ENCODE assay signal across 14 mouse cellular contexts in the genomic region with DNA sequence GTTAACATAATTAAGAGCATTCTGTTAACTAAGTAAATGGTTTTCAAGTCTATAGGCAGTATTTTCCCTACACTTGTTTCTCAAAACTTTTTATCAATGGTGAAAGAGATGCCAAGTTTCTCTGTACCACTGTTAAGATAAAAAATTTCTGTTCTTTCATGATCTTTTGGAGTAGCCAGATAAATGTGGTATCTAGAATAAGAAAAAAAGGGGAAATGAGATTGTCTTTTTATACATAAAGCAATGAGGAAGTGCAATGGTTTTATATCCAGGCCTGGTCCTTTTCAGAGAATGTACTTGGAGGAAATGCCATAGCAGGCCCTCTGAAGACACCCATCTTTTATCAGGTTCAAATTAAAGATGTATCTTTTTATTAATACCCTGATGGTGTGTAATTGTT.
"Had no signal": no experiment of that assay in that cellular context is flagged by ENCODE, and none has a peak within 500 bp of the region (broad histone marks: within the 10 kb centered on the region; RNA-seq: fewer than 3 reads in every experiment).

No protein-coding gene starts in this region.

- H3K4me3 ChIP-seq: kidney, embryonic 15.5 days; limb, embryonic 13.5 days; liver, embryonic 15.5 days; lung, embryonic 15.5 days; megakaryocyte, embryonic 14.5 days; midbrain, embryonic 15.5 days; neural tube, embryonic 13.5 days had no signal

- H3K27me3 ChIP-seq: kidney, embryonic 15.5 days; limb, embryonic 13.5 days; liver, embryonic 15.5 days; lung, embryonic 15.5 days; megakaryocyte, embryonic 14.5 days; midbrain, embryonic 15.5 days; neural tube, embryonic 13.5 days had no signal

- H3K9ac ChIP-seq: kidney, embryonic 15.5 days; limb, embryonic 13.5 days; liver, embryonic 15.5 days; lung, embryonic 15.5 days; midbrain, embryonic 15.5 days; neural tube, embryonic 13.5 days had no signal

- H3K9me3 ChIP-seq: liver, embryonic 15.5 days; lung, embryonic 15.5 days; megakaryocyte, embryonic 14.5 days; midbrain, embryonic 15.5 days had no signal

- H3K4me2 ChIP-seq: kidney, embryonic 15.5 days; limb, embryonic 13.5 days; liver, embryonic 15.5 days; lung, embryonic 15.5 days; midbrain, embryonic 11.5 days; midbrain, embryonic 15.5 days; neural tube, embryonic 13.5 days had no signal

- DNase-seq: kidney, postnatal 14 days; left cerebral cortex, postnatal 4 days; right cerebral cortex, postnatal 25 days; thymus, postnatal 4 days had no signal

- ATAC-seq: intestine, postnatal 0 days; midbrain, embryonic 15.5 days had no signal

- H3K27ac ChIP-seq: kidney, embryonic 15.5 days; limb, embryonic 13.5 days; liver, embryonic 15.5 days; lung, embryonic 15.5 days; midbrain, embryonic 15.5 days; neural tube, embryonic 13.5 days; stomach, postnatal 0 days had no signal

- H3K36me3 ChIP-seq: liver, embryonic 15.5 days; midbrain, embryonic 15.5 days; neural tube, embryonic 13.5 days had no signal

- H3K4me1 ChIP-seq: liver, embryonic 15.5 days; midbrain, embryonic 15.5 days; neural tube, embryonic 13.5 days had no signal
